In the genomic region with DNA sequence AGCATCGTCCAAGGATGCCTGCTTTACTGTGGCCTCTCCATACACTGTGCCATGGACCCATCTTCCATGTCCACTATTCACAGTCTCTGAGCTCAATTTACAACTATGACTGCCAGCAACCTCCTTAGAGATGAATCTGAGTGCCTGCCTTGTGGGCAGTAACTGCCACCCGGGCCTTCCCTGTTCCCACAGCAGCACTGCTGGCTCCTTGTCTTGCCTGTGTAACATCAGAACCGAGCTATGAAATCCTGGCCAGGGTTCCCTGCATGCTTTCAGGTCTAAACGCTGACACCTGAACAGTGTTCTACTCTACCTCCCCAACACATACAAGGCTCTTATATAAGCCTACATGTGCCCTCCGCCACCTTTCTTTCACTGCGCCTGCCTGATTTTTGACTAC, we compare ENCODE assay signal across 18 mouse cellular contexts.
"Had no signal": no experiment of that assay in that cellular context is flagged by ENCODE, and none has a peak within 500 bp of the region (broad histone marks: within the 10 kb centered on the region; RNA-seq: fewer than 3 reads in every experiment).

No protein-coding gene starts in this region.

- H3K27ac ChIP-seq: kidney, postnatal 0 days; layer of hippocampus, adult 2 months; limb, embryonic 10.5 days; limb, embryonic 13.5 days; liver, embryonic 14.5 days; macrophage; midbrain, embryonic 12.5 days; stomach, embryonic 15.5 days had no signal

- H3K9ac ChIP-seq: limb, embryonic 13.5 days; liver, embryonic 14.5 days; liver, postnatal 0 days; lung, embryonic 14.5 days; midbrain, embryonic 12.5 days; stomach, embryonic 15.5 days had no signal

- H3K36me3 ChIP-seq: limb, embryonic 10.5 days; limb, embryonic 13.5 days; midbrain, embryonic 12.5 days; stomach, embryonic 15.5 days had no signal

- ATAC-seq: lung, postnatal 0 days; midbrain, embryonic 16.5 days had no signal

- H3K27me3 ChIP-seq: limb, embryonic 13.5 days; midbrain, embryonic 12.5 days; stomach, embryonic 15.5 days had no signal

- DNase-seq: kidney, adult 2 months; kidney, postnatal 25 days; layer of hippocampus, adult 9-11 months; liver; liver, postnatal 0 days; lung, embryonic 14.5 days; thymus, adult 18-20 months; thymus, postnatal 36 days had no signal

- H3K4me3 ChIP-seq: layer of hippocampus, adult 2 months; limb, embryonic 10.5 days; limb, embryonic 13.5 days; midbrain, embryonic 12.5 days; stomach, embryonic 15.5 days had no signal

- H3K9me3 ChIP-seq: limb, embryonic 10.5 days; limb, embryonic 13.5 days; midbrain, embryonic 12.5 days; stomach, embryonic 15.5 days had no signal

- H3K4me2 ChIP-seq: limb, embryonic 13.5 days; lung, embryonic 14.5 days; midbrain, embryonic 12.5 days; stomach, embryonic 15.5 days had no signal
